Mouse (Mus musculus) cortical plate, adult 2 months (tissue): ENCODE results near the gene Cradd.

Source experiments
- CTCF ChIP-seq: fragments of 200-500 bp; IDR thresholded peaks from 2 replicates; pipeline ENCODE4 v1.5.1; 2011; ENCODE audit warnings: mild to moderate bottlenecking, control low read depth, low read length; ENCODE audit not compliant: insufficient read depth; ENCODE audit errors: extremely low read depth
- POLR2A ChIP-seq: fragments of 200-500 bp; IDR thresholded peaks from 2 replicates; pipeline ENCODE4 v1.6.1; 2011; ENCODE audit warnings: mild to moderate bottlenecking, low read length, control low read depth; ENCODE audit not compliant: insufficient read depth; ENCODE audit errors: extremely low read depth

GRCm38 (mm10) chr10:95144414-95145130 is 179.4 kb downstream of the Cradd start:
- TF ChIP-seq CTCF (no peak), POLR2A (no peak)
